Mouse (Mus musculus) embryonic facial prominence, embryonic 11.5 days (tissue): ENCODE data around the gene Lamtor4. TPM values are rescaled to one million over a fixed set of nuclear protein-coding genes. Genes with fewer than 3 reads are reported as not detected.

Experiments
- ATAC-seq: fragments of 200-750 bp; cut with Nextera tagmentation; replicated peaks from 2 replicates; pipeline ENCODE4 v1.8.0; 2017; ENCODE audit warnings: low read depth; ENCODE audit not compliant: insufficient number of reproducible peaks, low FRiP score, low TSS enrichment
- DNase-seq: peaks from one replicate; pipeline ENCODE4 v3.0.0-alpha.2; 2015; ENCODE audit warnings: low spot score
- H3K27ac ChIP-seq: fragments of 300-500 bp; sonication (generic); replicated peaks from 2 replicates; pipeline ENCODE4 v1.5.1; 2014; ENCODE audit warnings: mild to moderate bottlenecking, low read depth, low read length, control low read depth
- H3K27me3 ChIP-seq: fragments of 300-500 bp; sonication (generic); 2 replicates; pipeline ENCODE4 v1.6.1; 2014; ENCODE audit warnings: mild to moderate bottlenecking, low read length, moderate library complexity, mixed read lengths; ENCODE audit not compliant: control insufficient read depth, insufficient read depth
- H3K36me3 ChIP-seq: fragments of 300-500 bp; sonication (generic); replicated peaks from 2 replicates; pipeline ENCODE4 v1.6.1; 2014; ENCODE audit warnings: low read depth, mild to moderate bottlenecking, low read length, moderate library complexity, mixed read lengths; ENCODE audit not compliant: control insufficient read depth, insufficient read depth
- H3K4me1 ChIP-seq: fragments of 300-500 bp; sonication (generic); 2 replicates; pipeline ENCODE4 v1.6.1; 2014; ENCODE audit warnings: low read length, mixed read lengths; ENCODE audit not compliant: control insufficient read depth, insufficient read depth
- H3K4me2 ChIP-seq: fragments of 300-500 bp; sonication (generic); 2 replicates; pipeline ENCODE4 v1.6.1; 2014; ENCODE audit warnings: low read depth, mild to moderate bottlenecking, control low read depth, low read length, moderate library complexity
- H3K4me3 ChIP-seq: fragments of 300-500 bp; sonication (generic); 2 replicates; pipeline ENCODE4 v1.5.1; 2014; ENCODE audit warnings: low read depth, low read length, control low read depth
- H3K9ac ChIP-seq: fragments of 300-500 bp; sonication (generic); replicated peaks from 2 replicates; pipeline ENCODE4 v1.6.1; 2014; ENCODE audit warnings: mild to moderate bottlenecking, control low read depth, low read length
- H3K9me3 ChIP-seq: fragments of 300-500 bp; sonication (generic); replicated peaks from 2 replicates; pipeline ENCODE4 v1.6.1; 2016; ENCODE audit warnings: mild to moderate bottlenecking, low read length, inconsistent platforms, mixed read lengths; ENCODE audit not compliant: control insufficient read depth
- WGBS: fragments of 180-500 bp; shearing (Covaris S2); extraction: QIAGEN DNeasy Blood & Tissue Kit; methylation state at CpG from one replicate; pipeline ENCODE4 v1.1.7; 2014; 5-methylcytosine and 5-hydroxymethylcytosine counted together
- polyA plus RNA-seq: library from polyadenylated mRNA; unstranded; fragments of >200 nt; fragmentation: Nextera tagmentation; extraction: Ambion mirVana; gene quantifications from 2 replicates; pipeline ENCODE4 v1.2.1, GENCODE M21; 2014

Gene Lamtor4
- polyA plus RNA-seq, 1 experiment from 2014 or later, result 36.8 TPM

GRCm38 (mm10) chr5:138280829-138281228, 25.5 kb downstream of the Lamtor4 start:
- Histone ChIP-seq H3K36me3 (peaks cover 2% of the 10 kb centered on the region; the same call in 1 of the 2 replicates), H3K4me1 (peaks cover 13% of the 10 kb centered on the region), H3K4me3 (no peak overlapping the region; the same call in 1 of the 2 replicates), H3K27me3 (no peaks in the 10 kb centered on the region), H3K9ac (no peak overlapping the region), H3K27ac (no peak overlapping the region), H3K9me3 (no peaks in the 10 kb centered on the region; the same call in 1 of the 2 replicates), H3K4me2 (no peak overlapping the region)
- DNase-seq (no peak), ATAC-seq (no peak)
- WGBS, result 87% methylated on average over 15 of the region's 15 CpGs

GRCm38 (mm10) chr5:138281798-138282197, 26.5 kb downstream of the Lamtor4 start:
- no peak overlapping the region for H3K4me2 ChIP-seq
- H3K36me3 ChIP-seq, result peaks cover 2% of the 10 kb centered on the region; the same call in 1 of the 2 replicates
- ATAC-seq (no peak), DNase-seq (no peak)
- no peaks in the 10 kb centered on the region for H3K27me3 ChIP-seq
- peaks cover 3% of the 10 kb centered on the region; the same call in 1 of the 2 replicates for H3K4me1 ChIP-seq
- WGBS, result 83% methylated on average over 2 of the region's 2 CpGs
- no peak overlapping the region for H3K9ac ChIP-seq
- H3K9me3 ChIP-seq, result no peaks in the 10 kb centered on the region; the same call in 1 of the 2 replicates
- H3K27ac ChIP-seq, result no peak overlapping the region
- no peak overlapping the region for H3K4me3 ChIP-seq

- no peak overlapping the region for H3K9ac ChIP-seq
- ATAC-seq, result no peak
- no peak overlapping the region for H3K27ac ChIP-seq
- DNase-seq, result no peak
- H3K4me3 ChIP-seq, result no peak overlapping the region
- no peaks in the 10 kb centered on the region for H3K27me3 ChIP-seq
- H3K36me3 ChIP-seq, result no peaks in the 10 kb centered on the region
- H3K4me2 ChIP-seq, result no peak overlapping the region
- H3K4me1 ChIP-seq, result peaks cover 3% of the 10 kb centered on the region; the same call in 1 of the 2 replicates
- 53% methylated on average over 1 of the region's 1 CpGs for WGBS
- no peaks in the 10 kb centered on the region; the same call in 1 of the 2 replicates for H3K9me3 ChIP-seq
Observed at GRCm38 (mm10) chr5:138283540-138283939, 28.3 kb downstream of the Lamtor4 start.

GRCm38 (mm10) chr5:138287861-138288260, 32.6 kb downstream of the Lamtor4 start:
- no peak overlapping the region for H3K27ac ChIP-seq
- WGBS, result 71% methylated on average over 3 of the region's 3 CpGs

GRCm38 (mm10) chr5:138291638-138292037, 36.4 kb downstream of the Lamtor4 start:
- H3K36me3 ChIP-seq, result no peaks in the 10 kb centered on the region
- DNase-seq, result no peak
- no peak overlapping the region for H3K9ac ChIP-seq
- H3K27ac ChIP-seq, result no peak overlapping the region
- no peaks in the 10 kb centered on the region for H3K4me1 ChIP-seq
- no peak overlapping the region for H3K4me2 ChIP-seq
- H3K4me3 ChIP-seq, result no peak overlapping the region
- 78% methylated on average over 1 of the region's 1 CpGs for WGBS
- no peak for ATAC-seq
- H3K9me3 ChIP-seq, result no peaks in the 10 kb centered on the region
- H3K27me3 ChIP-seq, result no peaks in the 10 kb centered on the region

More at GRCm38 (mm10) chr5:138287861-138288260, 32.6 kb downstream of the Lamtor4 start:
- ATAC-seq, result no peak
- H3K9me3 ChIP-seq, result no peaks in the 10 kb centered on the region
- DNase-seq, result no peak
- no peaks in the 10 kb centered on the region for H3K4me1 ChIP-seq
- H3K27me3 ChIP-seq, result no peaks in the 10 kb centered on the region
- no peak overlapping the region for H3K4me3 ChIP-seq
- no peak overlapping the region for H3K4me2 ChIP-seq
- no peaks in the 10 kb centered on the region for H3K36me3 ChIP-seq
- H3K9ac ChIP-seq, result no peak overlapping the region

GRCm38 (mm10) chr5:138294158-138294557, 38.9 kb downstream of the Lamtor4 start:
- Histone ChIP-seq H3K4me3 (no peak overlapping the region), H3K27me3 (no peaks in the 10 kb centered on the region), H3K9me3 (no peaks in the 10 kb centered on the region), H3K36me3 (no peaks in the 10 kb centered on the region), H3K4me2 (no peak overlapping the region), H3K9ac (no peak overlapping the region), H3K27ac (no peak overlapping the region), H3K4me1 (no peaks in the 10 kb centered on the region)
- DNase-seq (no peak), ATAC-seq (no peak)

- 87% methylated on average over 2 of the region's 2 CpGs for WGBS
- ATAC-seq, result no peak
- Histone ChIP-seq H3K27me3 (no peaks in the 10 kb centered on the region), H3K36me3 (no peaks in the 10 kb centered on the region), H3K9me3 (no peaks in the 10 kb centered on the region), H3K4me2 (no peak overlapping the region), H3K4me1 (no peaks in the 10 kb centered on the region), H3K27ac (no peak overlapping the region), H3K4me3 (no peak overlapping the region), H3K9ac (no peak overlapping the region)
- no peak for DNase-seq
Observed at GRCm38 (mm10) chr5:138299613-138300012, 44.3 kb downstream of the Lamtor4 start.
